Mouse (Mus musculus) gastrocnemius, adult 2 months (tissue): ENCODE measurements around the gene Tpra1. TPM values are rescaled to one million over a fixed set of nuclear protein-coding genes. Genes with fewer than 3 reads are reported as not detected.

Experiments used
- DNase-seq: peaks from one replicate; pipeline ENCODE4 v3.0.0; 2022
- H3K27ac ChIP-seq: fragments of 200-600 bp; 2 replicates; pipeline ENCODE4 v1.8.1; 2022; ENCODE audit warnings: mild to moderate bottlenecking
- H3K4me3 ChIP-seq: fragments of 200-600 bp; 2 replicates; pipeline ENCODE4 v1.8.1; 2022; ENCODE audit warnings: mild to moderate bottlenecking, moderate library complexity
- CTCF ChIP-seq: fragments of 200-600 bp; IDR thresholded peaks from 2 replicates; pipeline ENCODE4 v1.8.1; 2022; ENCODE audit warnings: antibody characterized with exemption, mild to moderate bottlenecking, moderate library complexity
- intact Hi-C: fragments of 180-260 bp; cut with DNase I; formaldehyde crosslinking; loops from one replicate; pipeline ENCODE4 v1.15.1; 2025
- total RNA-seq, 2 experiments: library from RNA; stranded (reverse); gene quantifications; 2 replicates each; pipeline ENCODE4 v1.2.3; 2021

Gene Tpra1
- total RNA-seq, 2 experiments from 2014 or later = 25.5 to 26.1 TPM

DNA sequence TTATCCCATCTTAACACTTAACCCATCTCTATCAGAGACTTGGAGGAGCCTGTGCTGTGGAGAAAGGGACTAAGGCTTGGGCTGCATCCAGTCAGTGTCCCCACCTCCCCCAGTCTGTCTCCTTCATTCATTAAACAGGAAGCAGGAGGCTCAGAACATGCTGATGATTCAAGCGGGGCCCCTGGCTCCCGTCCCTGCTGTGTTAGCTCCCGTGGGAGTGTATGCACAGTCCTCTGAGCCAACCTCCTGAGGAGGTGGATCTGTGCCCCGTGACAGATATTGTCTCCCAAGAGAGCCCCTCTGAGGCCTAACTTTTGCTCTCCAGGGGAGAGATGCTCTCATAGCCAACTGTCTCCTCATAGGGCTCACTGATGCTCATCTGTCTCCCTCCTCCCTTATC, 32.8 kb downstream of the Tpra1 start:
- no peak for TF ChIP-seq CTCF
- H3K27ac ChIP-seq = no peak overlapping the region
- intact Hi-C loops = loop anchor here (1.0 to 5.0 kb wide), 5 partner anchors 70 to 427 kb away; partner anchors contain the start of gene Plxna1
- no peak for DNase-seq
- H3K4me3 ChIP-seq = no peak overlapping the region

DNA sequence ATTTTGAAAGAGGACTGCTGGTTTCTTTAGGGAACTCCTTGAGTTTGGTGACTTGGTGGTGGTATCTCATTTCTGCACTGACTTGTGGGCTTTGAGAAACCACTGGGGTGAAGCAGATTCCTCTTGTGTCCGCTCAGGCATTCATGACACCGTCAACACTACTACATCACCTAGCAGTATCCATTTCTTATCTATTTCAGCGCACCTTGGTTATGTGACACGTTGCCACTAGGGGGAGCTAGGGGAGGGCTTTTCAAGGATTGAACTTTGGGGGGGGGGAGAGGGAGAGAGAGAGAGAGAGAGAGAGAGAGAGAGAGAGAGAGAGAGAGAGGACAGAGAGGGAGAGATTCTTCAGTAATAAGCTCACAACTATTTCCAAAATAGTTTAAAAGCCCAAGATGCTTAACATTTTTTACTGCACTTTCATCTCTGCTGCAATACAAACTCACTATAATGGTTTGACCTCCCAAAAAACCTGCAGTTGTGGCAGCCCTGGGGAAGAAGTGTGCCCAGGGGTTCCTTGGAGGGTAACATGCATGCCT, 33.8 kb downstream of the Tpra1 start:
- intact Hi-C loops = loop anchor here (1.0 to 5.0 kb wide), 5 partner anchors 69 to 426 kb away; partner anchors contain the start of gene Plxna1
- Histone ChIP-seq H3K4me3 (no peak overlapping the region), H3K27ac (0 out of 2 replicates have a peak overlapping the region, but pooled peaks have one; percentile 1)
- DNase-seq = peak; percentile 67
- peak; percentile 59 for TF ChIP-seq CTCF

DNA sequence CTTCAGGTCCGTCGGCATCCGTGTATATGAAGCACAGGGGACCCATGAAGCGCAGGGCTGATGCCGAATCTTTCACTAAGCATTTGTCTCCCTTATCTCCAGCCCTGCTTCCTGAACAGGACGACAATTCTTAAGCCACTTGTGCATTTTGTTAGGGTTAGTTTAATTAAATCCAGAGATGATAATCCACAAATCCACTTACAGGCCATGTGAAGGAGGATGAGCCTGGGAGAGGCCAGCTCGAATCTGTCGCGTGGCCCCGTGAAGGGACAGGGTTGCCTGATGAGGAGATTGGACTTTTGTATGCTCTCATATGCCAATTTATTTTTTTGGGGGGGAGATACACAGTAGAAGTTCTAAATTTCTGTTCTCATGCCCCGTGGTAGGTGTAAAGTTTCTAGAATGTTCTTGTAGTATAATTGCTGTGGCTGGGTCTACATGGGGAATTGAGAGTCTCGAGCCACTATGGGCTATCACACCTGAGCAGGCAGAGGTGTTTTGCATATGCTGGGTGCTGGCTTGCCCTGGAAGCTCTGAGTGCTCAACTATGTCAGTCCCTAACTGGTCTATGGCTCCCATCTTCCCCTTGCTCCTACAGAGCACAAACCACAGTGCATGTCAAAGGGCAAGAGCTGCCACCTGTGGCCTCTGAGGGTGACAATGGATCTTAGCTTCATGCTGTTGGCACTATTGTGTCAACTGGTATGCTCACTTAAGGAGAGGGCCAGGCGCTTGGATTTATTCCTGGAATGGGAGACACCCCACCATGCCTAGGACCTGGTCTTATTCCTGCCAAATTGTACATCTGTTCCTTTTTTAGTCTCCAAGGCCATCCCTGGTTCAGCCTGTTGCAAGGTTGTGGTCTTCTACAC, 34.5 kb downstream of the Tpra1 start:
- Histone ChIP-seq H3K4me3 (no peak overlapping the region), H3K27ac (0 out of 2 replicates have a peak overlapping the region, but pooled peaks have one; percentile 1)
- no peak for TF ChIP-seq CTCF
- DNase-seq = no peak
- intact Hi-C loops = loop anchor here (5.0 kb wide), 2 partner anchors 301 to 426 kb away; partner anchors contain the start of gene Plxna1

DNA sequence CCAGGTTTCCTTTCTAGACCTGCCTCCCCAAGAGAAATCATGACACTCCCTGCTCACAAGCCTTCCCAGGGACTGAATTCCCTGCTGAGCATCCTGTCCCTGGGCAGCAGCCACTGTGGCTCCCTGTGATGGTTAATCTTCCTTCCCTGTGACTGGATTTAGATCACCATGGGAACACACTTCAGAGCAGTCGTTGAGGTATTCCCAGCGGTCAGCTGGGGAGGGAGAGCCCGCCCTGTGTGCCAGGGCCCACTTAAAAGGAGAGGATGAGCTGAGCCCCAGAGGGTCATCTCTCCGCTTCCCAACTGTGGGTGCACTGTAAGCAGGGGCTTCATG, 35.1 kb downstream of the Tpra1 start:
- H3K27ac ChIP-seq = no peak overlapping the region
- no peak overlapping the region for H3K4me3 ChIP-seq
- no peak for DNase-seq
- intact Hi-C loops = loop anchor here (5.0 kb wide), 2 partner anchors 300 to 425 kb away; partner anchors contain the start of gene Plxna1
- no peak for TF ChIP-seq CTCF

DNA sequence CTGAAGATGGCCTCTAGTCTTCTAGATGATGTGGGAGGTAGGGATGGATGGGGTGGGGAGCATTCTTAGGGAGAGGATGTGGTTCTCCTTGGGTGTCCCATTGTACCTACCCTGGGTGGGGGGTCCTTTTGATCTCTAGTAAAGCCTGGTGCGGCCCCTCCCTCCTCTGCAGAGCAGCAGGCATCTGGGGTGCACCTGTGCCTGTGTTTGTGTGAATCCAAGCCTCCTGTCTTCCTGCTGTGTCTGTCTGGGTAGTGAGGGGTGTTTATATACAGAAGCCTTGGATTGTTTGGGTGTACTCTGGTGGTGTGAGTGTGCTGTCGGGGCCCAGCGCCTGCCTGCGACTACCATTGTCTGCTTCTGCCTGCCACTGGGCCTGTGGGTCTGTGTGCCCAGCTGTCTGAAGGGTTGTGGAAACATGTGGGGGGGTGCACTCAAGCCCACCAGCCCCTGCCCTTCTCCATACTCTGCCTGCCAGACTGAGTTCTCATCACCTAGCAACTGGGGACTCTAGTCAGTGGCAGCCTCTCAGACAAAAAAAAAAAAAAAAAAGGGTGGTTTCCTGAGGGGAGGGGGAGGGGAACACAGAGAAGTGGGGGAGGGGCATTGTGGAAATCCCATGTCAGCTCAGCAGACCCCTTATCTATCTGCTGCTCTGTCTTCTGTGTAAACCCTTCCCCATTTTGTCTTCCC, 36.1 kb downstream of the Tpra1 start:
- intact Hi-C loops = loop anchor here (5.0 kb wide), 2 partner anchors 299 to 424 kb away; partner anchors contain the start of gene Plxna1

DNA sequence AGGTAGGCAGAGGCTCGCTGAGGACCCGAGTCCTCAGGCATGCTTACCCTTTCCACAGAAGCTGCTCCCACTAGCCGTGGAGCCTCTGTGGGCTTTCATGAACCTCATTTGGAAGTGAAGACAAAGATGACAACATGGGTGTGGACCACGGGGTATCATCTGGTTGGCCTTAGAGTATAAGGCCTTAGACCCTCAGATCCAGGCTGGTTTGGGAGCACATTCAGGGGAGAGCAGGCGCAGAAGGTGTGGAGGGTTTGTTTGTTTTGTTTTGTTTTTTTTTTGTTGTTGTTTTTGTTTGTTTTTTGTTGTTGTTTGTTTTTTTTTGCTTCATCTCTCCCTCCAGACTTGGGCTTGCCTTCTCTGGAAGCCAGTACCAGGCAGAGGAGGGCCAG, 36.6 kb downstream of the Tpra1 start:
- intact Hi-C loops = loop anchor here (5.0 kb wide), 2 partner anchors 299 to 424 kb away; partner anchors contain the start of gene Plxna1

More for the DNA sequence above, 36.1 kb downstream of the Tpra1 start:
- DNase-seq = no peak
- no peak for TF ChIP-seq CTCF
- H3K27ac ChIP-seq = peak overlapping the region; percentile 96
- no peak overlapping the region for H3K4me3 ChIP-seq

DNA sequence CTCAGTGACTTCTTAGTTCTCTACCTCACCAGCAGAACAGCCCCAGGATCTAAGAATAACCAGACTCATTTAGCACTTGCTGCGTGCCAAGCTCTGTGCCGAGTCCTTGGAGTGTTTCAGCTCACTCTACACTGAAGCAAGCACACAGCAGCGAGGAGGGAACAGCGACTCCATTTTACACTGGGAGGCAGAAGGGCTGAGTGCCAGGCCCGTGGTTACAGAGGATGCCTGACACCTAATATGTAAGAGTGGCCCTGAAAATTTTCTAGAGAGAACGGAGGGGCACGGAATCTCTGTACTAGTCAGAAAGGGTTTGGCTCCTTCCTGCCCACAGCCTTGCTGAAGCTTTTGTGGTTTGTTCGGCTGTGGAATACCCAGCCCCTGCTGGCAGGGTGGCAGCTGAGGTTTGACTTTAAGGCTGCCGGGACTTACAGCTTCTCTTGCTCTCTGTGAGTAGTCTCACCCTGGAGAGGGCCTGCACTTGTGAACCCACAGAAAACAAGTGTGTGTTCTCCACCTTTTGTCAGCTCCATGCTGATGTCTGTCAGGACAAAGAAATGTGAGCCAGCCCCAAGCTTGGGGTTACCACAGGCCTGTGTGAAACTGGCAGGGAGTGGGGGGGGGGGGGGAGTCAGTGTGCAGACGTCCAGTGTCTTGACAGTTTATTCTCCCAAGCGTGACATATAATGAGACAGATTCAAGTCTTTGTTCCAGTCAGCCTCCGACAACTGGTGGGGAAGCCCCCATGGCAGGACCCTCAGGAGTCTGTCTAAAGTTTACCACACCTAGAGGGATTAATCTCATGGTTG, 37.4 kb downstream of the Tpra1 start:
- peak; percentile 5; the same call in 1 of the 2 replicates for TF ChIP-seq CTCF
- DNase-seq = peak; percentile 82
- Histone ChIP-seq H3K27ac (peak overlapping the region; percentile 96), H3K4me3 (peak overlapping the region; percentile 69)
- intact Hi-C loops = loop anchor here (5.0 kb wide), 2 partner anchors 298 to 423 kb away; partner anchors contain the start of gene Plxna1

More for the DNA sequence above, 36.6 kb downstream of the Tpra1 start:
- H3K4me3 ChIP-seq = 0 out of 2 replicates have a peak overlapping the region, but pooled peaks have one; percentile 69
- no peak for TF ChIP-seq CTCF
- DNase-seq = no peak
- H3K27ac ChIP-seq = peak overlapping the region; percentile 96

DNA sequence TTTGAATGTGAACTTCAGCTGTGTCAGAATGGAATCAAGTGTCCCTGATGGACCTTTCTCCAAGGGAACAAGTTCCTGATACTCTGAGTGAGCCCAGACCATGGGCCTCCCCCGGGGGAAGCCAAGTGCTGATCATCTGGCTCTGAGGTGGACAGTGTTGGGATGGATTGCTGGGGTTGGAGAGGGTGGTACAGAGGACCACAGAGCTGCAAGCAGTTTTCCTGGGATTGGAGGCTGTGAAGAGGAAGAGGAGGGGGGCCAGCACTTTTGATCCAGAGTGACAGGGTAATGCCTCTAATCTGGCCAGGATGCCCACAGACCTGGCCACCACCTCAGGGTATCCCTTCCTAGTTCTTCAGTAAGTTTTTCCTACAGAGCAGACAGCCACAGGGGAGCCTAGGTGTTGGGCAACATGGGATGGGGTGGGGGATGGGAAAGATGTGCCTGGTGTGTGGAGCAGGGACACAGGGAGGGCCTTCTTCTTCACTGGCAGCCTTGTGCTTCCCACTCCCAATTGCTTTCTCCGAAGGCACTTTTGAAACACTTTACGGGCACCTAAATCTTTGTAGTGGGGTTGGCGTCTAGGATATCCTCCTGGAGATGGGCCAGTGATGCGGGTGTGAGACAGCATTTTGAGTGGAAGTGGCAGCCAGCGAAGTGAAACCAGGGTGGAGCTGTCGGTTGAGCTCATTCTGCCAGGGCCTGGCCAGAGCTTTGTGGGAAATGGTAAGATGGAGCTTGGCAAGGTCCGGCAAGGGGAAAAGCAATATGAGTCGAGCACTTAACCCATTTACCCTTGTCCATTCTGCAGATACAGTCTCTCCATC, 38.3 kb downstream of the Tpra1 start:
- intact Hi-C loops = no loop called here
- TF ChIP-seq CTCF = no peak
- DNase-seq = peak; percentile 65
- H3K4me3 ChIP-seq = peak overlapping the region; percentile 69
- peak overlapping the region; percentile 96 for H3K27ac ChIP-seq

DNA sequence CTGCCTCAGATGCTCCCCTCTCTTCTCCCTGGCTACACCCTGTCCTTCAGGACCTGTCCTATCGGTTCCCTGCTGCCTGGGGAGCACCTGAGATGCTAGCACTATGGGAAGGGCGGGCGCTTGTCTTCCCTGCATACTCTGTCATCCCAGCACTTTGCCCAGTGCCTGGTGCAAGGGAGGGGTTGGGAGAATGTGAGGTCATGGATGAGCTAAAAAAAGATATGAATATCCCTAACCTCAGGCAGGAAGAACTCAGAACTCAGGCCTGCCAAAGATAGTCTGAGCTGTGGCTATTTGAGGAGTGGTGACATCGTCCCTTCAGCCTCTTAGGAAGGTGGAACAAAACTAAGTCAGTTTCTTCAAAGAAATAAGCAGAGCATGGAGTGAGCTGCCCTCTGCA, 39.6 kb downstream of the Tpra1 start:
- DNase-seq = peak; percentile 77
- intact Hi-C loops = no loop called here
- no peak for TF ChIP-seq CTCF
- Histone ChIP-seq H3K27ac (peak overlapping the region; percentile 96), H3K4me3 (peak overlapping the region; percentile 69)

DNA sequence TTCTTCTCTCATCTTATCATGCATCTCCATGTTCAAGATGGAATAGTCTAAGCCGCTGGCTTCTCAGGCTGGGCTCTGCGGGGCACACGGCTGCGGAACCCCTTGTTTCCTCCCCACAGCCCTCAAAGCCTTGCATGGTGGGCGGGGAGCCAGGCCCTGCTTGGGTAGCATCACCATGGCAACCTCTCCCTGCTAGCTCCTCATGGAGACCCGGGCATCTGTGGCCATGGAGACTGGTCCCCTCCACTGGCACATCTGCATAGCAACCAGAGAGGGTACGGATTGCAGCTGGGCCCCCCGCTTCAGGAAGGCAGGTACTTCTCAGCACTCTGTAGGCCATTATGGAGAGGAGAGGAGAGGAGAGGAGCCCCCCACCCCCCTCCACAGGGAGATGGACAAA, 40.5 kb downstream of the Tpra1 start:
- no peak for TF ChIP-seq CTCF
- H3K4me3 ChIP-seq = peak overlapping the region; percentile 29
- H3K27ac ChIP-seq = peak overlapping the region; percentile 96
- intact Hi-C loops = no loop called here
- DNase-seq = no peak

DNA sequence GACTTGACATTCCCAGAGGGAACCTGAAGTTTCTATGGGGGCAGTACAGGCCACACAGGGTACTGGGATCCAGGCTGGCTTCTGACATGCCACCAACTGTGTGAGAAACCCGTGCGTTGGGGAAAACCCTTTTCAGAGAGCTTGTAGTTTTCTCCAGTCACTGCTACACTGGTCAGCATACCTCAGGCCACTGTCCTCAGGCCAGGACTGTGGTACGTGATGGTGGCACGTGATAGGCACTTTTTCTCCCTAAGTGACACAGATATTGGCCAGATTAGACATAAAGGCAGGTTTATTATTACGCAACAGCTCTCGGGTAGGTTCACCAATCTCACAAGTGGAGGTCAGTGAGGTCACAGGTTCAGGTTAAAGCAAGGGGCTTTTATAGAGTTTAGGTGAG, 41.6 kb downstream of the Tpra1 start:
- H3K27ac ChIP-seq = peak overlapping the region; percentile 35; the same call in 1 of the 2 replicates
- TF ChIP-seq CTCF = no peak
- H3K4me3 ChIP-seq = no peak overlapping the region
- no peak for DNase-seq
- intact Hi-C loops = no loop called here
